Mouse (Mus musculus): ENCODE measurements around the gene Ppp4r1.

The Ppp4r1 gene

DNA sequence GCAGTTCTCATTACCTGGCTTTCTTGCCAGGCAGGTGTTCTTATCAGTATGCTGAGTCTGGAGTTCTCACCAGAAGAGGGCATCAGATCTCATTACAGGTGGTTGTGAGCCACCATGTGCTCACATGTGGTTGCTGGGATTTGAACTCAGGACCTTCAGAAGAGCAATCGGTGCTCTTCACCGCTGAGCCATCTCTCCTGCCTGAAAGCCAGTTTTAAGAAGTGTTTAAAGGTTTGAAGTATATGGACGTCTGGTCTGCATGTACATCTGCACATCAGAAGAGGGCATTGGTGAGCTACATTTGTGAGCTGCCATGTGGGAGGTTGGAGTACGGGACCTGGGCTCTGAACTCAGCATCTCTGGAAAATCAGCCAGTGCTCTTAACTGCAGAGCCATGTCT lies 8.8 kb upstream of the Ppp4r1 start:
- DNase-seq: no peak

DNA sequence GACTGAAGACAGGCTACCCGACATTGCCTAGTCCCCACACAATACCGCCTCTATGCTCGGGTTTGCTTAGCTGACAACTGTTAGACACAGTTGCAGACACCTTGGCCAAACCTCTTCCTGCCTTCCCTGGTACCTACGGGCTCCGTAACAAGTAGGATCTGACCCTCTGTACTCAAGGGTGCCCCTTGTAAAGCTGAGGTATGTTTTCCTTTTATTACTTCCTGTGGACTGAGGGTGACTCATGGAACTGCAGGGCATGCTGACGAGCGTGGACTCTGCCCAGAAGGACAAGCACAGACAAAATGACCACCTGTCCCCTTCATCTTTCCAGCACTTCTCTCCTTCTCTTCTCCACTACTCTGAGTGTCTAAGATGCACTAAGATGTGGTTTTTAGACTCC lies 7.9 kb upstream of the Ppp4r1 start:
- DNase-seq: no peak

DNA sequence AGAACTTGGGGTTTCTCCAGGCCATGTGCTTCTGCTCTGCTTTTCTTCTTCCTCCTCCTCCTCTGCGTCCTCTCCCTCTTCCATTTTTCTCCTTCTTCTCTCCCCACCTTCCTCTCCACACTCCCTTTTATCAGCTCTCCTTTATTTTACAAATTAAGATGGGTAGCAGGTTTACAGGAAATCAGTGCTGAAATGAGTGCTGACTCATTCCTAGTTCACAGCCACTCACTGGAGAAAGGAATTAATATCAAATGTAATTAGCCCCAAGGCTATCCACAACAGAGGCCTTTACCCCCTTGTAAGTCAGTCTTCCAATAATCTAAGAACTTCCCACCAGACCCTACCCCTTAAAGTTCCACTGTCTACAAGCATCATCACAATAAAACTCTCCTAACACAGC lies 6.1 kb upstream of the Ppp4r1 start:
- DNase-seq: no peak

DNA sequence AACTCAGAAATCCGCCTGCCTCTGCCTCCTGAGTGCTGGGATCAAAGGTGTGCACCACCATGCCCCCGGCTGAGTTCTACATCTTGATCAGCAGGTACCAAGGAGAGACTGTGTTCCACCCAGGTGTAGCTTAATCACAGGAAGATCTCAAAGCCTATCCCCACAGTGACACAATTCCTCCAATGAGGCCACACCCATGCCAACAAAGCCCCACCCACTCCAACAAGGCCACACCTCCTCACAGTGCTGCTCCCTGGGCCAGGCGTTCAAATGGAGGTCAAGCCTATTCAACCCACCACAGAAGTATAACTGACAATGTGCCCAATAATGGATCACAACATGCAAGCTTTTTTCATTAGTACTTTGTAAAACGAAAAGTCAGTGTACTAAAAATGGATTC lies 4.9 kb upstream of the Ppp4r1 start:
- DNase-seq: no peak

DNA sequence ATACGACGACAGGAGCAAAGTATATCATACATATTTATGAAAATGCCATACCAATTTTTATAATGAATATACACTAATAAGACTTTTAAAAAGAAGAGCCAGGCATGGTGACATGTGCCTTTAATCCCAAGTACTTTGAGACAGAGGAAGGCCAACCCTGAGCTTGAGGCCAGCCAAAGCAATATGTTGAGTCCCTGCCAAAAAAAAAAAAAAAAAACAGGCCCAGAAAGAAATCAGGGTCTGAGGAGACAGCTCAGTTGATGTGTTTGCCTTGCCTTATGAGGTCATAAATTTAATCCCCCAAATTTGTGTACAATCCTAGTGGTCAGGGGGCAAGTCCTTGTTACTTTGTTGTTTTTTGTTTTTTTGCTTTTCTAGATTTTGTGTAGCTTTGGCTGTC lies 1.4 kb upstream of the Ppp4r1 start:
- no peak for DNase-seq

DNA sequence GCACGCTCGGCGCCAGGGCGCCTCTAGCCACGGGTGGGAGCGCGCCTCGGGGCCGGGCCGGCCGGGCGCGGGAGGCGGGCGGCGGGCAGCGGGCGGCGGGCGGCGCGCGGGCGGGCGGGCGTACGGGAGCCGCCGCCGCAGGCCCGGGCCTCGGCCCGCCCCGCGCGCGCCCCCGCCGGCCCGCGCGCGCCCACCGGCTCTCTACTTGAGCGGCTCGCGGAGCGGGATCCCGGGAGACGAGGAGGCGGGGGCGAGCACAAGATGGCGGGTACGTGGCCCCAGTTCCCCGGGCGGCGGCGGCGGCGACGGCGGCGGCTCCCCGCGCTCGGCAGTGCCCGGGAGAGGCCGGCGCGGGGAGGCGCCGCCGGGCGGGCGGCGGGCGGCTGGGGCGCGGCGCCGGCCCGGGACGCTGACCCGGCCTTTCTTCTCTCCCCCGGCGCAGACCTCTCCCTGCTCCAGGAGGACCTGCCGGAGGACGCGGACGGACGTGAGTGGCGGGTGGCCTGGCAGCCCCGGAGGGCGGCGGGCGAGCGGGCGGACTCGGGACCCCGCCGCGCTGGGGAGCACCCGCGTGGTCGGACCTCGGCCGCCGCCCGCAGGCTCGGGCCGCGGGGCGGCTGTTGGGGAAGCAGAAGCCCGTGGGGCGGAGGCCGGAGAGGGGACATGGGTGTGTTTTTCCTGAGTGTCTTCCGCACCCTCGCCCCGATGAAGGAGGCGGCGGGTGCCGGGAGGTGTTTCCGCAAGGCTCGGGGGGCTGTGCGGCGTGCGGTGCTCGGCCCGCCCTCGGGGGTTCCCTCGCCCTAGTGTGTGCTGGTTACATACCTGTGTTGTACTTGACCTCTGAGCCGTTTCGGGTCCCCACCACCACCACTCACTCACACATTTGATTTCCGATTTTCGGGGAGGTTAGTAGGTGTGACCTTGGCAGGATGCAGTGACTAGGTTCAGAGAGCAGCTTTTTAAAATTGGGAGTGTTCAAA lies 1.1 kb downstream of the Ppp4r1 start:
- DNase-seq: peak; percentile 85

DNA sequence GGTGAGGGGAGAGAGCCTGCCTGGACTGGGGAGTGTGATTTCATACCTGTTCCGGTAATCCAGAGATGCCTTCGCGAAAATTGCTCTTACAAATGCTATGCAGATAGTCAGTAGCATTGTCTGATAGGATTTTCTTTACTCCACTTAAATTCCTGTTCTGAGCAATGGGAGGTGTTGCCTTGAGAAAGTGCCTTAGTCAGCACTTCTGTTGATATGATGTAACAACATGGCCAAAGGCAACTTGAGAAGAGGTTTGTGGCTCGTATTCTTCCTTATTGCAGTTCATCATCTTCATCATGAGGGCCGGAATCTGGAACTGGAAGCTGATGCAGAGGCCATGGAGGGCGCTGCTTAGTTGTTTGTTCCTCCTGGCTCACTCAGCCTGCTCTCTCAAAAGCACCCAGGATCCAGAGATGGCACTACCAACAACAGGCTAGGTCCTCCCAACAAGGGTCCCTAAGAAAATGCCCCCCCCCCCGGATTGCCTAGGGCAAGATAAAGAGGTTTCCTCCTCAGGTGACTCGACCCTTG lies 2.3 kb downstream of the Ppp4r1 start:
- no peak for DNase-seq

DNA sequence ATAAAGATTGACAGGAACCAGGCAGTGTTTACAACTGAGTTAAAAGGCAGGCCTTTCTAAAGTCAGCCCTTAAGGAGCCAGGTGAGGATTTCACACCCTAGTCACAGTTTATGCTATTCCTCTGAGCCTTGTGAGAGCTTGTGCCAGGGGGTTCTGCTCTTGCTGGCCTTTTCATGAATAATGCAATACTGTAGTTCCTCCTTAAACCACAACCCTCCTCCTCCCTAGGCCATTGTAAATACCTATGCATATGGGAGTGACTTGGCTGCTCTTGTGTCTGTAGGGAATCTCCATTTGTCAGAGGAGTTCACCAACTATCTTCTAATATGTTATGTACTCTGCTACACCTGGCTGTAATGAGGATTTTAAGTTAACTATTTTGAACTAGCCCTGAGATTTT lies 3.3 kb downstream of the Ppp4r1 start:
- no peak for DNase-seq

DNA sequence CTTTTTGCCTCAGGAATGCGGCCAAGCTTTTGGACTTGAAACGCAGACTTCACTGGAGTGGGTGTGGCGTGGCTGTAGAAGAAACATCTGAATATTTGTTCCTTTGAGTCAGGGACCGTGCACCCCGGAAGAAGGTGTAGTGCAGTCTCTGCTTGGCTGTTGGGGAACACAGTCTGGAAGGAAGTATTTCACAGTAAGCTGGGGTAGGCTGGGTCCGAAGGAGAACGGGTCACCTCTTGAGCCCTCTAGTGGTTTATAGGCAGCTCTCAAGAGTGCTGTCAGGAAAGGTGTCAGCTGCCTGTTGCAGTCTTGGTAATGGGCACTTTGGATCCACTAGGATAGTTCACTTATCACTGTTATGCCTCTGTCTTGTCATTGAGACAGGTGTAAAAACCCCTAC lies 3.9 kb downstream of the Ppp4r1 start:
- DNase-seq: no peak

DNA sequence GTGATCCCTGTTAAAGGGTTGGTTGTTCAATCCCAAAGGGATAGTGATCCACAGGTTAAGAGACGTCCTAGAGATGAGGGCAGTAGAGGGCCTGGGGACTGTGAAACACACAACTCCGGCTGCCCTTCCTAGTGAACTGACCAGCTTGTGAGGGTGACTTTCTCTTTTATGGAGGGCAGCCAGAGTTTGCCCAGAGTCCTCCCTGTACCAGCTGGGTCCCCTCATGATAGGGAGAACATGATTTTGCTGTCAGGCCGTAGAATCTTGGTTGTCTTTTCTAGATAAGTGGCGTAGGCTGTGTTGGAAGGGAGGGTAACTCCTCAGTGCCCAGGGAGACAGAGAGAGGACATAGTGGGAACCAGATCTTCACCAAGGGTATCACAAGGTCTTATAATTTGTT lies 4.9 kb downstream of the Ppp4r1 start:
- DNase-seq: no peak

DNA sequence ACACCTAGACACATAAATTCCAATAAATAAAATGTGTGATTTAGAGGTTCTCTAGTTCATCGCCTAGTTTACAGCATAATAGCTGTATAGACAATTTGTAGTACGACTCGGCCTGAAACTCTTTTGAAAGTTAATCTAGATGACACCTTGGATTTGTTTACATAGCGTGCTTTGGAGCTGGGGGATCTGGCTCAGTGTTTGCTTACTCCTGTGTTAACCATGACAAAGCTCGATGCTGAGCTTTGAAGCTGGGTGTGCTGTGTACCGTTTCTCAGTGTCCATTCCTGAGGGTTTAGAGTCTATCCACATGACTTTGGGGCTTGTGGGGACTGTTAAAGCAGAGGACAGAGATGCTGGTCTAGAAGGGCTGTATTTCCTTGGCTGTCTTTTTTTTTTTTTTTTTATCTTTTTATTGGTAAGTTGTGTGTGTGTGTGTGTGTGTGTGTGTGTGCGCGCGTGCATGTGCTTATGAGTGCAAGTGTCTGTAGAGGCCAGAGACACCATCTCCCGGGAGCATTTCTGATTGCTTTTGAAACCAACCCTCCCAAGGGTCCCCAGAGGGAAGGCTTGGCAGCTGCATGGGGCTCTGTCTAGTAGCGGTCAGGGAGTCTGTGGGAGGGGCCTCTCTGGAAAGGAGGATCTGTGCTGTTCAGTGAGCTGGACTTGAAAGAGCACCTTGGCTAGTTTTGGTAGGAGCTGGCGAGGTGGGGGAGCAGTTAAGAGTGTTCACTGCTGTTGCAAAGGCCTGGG lies 6.3 kb downstream of the Ppp4r1 start:
- no peak for DNase-seq

DNA sequence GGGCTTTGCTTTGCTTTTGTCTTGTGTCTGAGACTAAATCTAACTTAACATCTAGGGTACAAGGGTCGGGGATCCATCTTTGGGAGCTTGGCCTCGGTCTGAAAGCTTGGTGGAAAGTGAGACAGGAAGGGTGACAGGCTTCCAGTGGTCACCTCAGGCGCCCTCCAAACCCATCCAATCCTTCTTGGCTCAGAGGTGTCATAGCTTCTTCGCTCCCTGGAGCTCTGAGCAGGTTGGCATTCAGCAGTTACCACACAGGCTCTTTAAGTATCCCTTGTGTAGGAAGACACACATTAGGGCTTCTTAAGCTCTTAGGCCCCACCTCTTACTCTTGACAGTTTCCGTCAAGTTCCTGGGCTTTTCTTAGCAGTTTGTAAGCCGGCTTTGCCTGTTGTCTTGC lies 7.2 kb downstream of the Ppp4r1 start:
- no peak for DNase-seq

DNA sequence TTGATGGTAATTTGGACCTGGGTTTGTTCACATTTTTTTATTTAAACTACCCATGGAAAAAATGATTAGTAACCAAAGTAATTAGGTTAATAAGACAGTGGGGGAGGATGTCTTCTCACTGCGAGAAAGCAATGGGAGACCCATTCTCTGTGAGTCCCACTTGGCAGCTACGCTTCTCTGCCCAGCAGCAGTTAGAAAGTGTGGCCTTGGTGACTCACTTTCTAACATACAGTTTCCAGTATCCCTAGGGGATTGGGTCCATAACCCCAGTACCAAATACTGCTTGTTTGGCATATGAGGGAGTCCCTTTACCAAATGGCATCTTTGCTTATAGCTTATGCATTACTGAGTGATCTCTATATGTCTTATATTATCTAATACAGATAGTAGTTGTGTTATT lies 8.8 kb downstream of the Ppp4r1 start:
- no peak for DNase-seq

DNA sequence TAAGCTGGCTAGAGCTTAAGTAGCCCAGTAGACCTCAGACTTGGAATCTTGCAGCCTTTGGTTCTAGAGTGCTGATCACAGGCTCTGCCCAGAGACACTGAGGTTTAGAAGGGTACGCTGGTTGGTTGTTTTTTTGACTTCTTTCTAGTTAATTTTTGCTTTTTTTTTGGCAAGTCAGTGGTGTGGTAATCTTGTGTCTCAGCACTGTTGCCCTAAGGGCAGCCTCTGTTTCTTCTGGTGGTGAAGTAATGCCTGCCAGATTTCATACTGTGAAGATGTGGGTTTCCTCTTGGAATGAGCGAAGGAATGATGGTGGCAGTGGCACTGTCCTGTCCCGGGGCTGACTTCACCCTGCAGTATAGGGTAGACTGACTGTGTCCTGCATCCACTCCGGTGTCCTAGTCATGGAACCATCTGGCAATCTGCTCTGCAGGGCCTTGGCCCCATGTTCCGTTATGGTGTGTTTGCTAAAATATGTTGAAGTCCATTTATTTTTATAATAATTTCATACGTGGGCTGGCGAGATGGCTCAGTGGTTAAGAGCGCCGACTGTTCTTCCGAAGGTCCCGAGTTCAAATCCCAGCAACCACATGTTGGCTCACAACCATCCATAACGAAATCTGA lies 11.0 kb downstream of the Ppp4r1 start:
- DNase-seq: no peak

DNA sequence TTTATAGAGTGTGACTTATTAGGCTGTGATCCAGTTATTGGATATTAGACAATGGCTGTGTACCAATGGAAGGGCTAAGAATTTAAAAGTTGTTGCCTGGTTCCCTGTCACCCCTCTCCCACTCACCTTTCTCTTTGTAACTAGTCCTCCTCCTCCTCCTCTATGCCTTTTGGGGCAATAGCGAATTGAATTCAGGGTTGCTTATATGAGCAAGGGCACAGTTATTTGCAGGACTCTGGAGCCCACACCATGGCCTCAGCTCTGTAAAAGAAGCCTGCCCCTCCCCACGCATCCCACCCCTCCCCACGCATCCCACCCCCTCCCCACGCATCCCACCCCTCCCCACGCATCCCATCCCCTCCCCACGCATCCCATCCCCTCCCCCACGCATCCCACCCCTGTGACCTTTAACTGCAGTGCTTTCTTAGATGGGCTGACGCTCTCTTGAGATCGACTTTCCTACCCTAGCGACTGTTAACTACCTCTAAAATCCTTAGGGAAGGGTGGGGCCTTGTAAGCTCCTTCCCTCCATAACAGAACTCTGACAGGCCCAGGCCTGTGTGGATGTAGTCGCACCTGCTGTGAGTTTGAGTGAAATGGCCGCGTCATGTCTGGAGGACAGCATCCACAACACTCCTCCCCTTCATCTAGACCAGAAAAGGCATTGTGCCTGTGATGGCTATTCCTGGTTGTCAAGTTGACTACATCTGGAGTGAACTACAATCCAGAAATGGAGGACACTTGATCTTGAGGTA lies 11.9 kb downstream of the Ppp4r1 start:
- no peak for DNase-seq

DNA sequence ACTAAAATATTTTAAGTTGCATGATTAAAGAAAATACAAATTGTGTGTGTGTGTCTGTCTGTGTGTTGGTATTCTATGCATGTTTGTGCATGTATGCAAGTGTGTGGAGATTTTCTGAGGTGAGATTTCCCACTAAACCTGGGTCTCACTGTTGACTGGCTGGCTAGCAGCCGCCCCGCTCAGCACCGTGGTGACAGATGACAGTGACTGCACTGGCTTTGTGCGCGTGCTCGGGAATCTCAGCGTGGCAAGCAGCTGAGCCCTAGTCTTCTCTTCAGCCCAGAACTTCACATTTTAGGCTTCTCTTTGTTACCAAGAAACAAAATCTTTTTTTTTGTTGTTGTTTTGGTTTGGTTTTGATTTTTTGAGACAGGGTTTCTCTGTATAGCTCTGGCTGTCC lies 13.7 kb downstream of the Ppp4r1 start:
- no peak for DNase-seq

DNA sequence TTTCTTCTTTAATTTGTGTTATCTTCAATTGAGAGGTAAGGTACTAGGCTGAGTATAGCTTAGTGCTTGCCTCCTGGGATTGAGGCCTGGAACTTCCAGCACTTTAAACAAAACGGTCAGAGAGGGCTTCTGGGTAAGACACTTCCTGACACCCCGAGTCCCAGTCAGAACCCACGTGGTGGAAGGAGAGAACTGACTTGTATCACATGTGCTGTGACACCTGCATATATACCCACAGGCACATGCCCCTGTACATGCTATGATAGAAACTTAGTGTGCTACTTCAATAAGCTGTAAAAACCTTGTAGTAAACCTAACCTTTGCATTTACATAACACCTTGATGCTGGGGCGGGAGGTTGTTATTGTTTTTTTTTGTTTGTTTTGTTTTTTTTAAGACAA lies 16.1 kb downstream of the Ppp4r1 start:
- DNase-seq: peak; percentile 55

DNA sequence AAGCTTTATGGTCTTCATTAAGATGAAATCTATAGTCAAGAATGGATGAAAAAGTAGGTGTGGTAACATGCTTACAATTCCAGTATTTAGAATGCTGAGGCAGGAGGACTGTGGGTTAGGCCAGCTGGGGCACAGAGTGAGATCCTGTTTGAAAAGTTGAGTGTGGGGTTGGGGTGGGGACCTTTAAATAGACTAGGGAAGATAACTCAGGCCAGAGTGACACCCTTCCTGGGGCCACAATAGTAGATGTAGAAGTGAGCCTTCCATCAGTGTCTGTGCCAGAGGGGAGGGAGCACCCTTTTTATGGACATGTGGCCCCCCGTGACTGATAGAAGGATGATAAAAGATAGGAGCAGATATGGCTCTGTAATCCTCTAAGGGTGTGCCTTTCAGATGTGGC lies 17.0 kb downstream of the Ppp4r1 start:
- DNase-seq: no peak

DNA sequence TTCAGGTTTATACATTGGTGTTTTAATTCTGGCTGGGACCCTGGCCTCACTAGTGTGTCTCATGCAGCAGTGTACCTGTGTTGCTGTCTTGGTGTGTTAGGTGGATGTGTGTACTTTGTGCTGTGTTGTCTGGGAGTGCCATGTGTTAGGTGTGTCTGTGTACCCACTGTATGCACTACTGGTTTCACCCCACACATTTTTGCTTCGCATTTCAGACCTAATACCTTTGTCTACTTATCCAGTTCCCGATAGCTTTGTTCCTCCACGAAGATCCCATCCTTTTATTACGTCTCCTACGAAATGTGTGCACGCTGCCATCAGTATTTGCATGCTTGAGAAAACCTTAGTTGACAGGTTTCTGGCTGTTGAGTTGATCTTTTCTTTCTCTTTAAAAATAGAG lies 18.1 kb downstream of the Ppp4r1 start:
- DNase-seq: no peak

DNA sequence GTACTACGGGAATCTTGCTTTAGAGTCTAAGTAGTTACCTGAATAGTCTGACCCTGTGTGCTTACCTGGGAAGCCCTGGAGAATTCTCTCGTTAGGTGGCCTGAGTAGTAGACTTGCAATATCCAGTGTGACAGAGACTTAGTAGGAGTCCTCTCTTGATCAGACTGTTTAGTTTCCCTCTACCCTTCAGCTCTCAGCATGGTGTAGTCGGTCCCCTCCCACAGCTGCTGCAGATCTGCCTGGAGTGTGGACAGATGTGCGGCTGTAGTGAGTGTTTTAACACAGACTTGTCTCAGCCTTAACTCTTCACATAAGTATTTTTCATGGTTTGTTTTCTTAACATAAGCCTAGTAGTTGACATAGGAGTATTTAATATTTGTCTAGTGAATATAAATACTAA lies 19.7 kb downstream of the Ppp4r1 start:
- no peak for DNase-seq

DNA sequence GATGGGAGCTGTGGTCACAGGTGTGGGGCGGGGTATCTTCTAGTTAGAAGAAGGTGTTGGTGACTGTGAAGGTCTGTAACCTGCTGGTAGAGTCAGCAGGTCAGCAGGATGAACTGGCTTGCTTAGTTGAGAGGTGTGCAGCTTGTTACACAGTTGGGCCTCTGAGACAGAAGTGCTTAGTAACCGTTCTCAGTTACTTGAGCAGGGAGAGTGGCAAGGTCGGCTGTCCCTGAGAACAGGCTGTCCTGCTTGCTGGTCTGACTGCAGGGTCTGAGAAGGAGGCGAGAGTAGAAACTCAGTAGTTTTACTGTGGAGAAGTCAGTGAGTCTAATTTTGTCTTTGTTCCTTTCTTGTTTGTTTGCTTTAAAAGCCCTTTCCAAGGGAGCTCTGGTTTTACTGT lies 23.6 kb downstream of the Ppp4r1 start:
- no peak for DNase-seq

DNA sequence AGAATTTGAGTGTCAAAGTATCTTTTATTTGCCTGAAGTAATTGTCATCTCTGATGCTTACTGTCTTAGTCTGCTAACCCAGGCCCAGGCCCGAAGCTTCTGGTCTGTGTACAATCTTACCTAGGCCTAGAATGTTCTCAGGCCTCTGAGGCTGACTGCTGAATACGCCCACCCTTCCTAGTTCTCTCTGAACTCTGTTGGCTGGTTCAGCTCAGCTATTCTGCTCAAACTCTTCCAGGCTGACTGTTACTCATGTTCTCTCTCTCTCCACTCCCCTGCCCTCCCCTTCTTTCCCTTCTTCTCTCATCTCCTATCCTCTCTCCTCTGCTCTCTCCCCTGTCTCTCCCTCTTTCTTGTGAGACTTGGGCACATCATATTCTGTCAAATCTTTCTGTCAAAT lies 24.0 kb downstream of the Ppp4r1 start:
- DNase-seq: no peak

DNA sequence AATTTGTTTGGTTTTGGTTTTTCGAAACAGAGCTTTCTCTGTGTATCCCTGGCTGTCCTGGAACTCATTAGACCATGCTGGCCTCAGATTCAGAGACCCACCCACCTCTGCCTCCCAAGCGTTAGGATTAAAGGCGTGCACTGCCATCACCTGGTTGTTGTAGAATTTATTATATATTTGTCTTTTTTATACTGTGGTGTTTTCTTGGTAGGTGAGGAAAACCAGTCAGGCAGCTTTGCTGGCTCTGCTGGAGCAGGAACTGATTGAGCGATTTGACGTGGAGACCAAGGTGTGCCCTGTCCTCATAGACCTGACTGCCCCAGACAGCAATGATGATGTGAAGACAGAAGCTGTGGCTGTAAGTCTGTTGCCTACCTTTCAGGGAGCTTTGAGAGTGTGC lies 28.7 kb downstream of the Ppp4r1 start:
- DNase-seq: no peak
